Mouse (Mus musculus) embryonic fibroblast, embryonic 13.5 days (primary cell): ENCODE data around the gene Ncor2.

Source experiments
- CTCF ChIP-seq: IDR thresholded peaks from 2 replicates; pipeline ENCODE4 v1.5.1; 2011; ENCODE audit warnings: mild to moderate bottlenecking, control low read depth, low read length, moderate library complexity, borderline replicate concordance; ENCODE audit not compliant: insufficient read depth
- POLR2A ChIP-seq: IDR thresholded peaks from 2 replicates; pipeline ENCODE4 v1.6.1; 2011; ENCODE audit warnings: low read depth, mild to moderate bottlenecking, control low read depth, low read length, moderate library complexity

GRCm38 (mm10) chr5:125164465-125165167, 14.4 kb downstream of the Ncor2 start:
- TF ChIP-seq CTCF (no peak), POLR2A (no peak)
